Mouse (Mus musculus): ENCODE measurements around the gene 4930548H24Rik. TPM values are rescaled to one million over a fixed set of nuclear protein-coding genes. Genes with fewer than 3 reads are reported as not detected.
"Not testable (repeated sequence)": the region's sequence is repeated elsewhere in the genome, so short reads cannot be mapped to it uniquely, and the experiment has no call there.

4930548H24Rik gene
- polyA plus RNA-seq, 1 experiment: 0.26 TPM

DNA sequence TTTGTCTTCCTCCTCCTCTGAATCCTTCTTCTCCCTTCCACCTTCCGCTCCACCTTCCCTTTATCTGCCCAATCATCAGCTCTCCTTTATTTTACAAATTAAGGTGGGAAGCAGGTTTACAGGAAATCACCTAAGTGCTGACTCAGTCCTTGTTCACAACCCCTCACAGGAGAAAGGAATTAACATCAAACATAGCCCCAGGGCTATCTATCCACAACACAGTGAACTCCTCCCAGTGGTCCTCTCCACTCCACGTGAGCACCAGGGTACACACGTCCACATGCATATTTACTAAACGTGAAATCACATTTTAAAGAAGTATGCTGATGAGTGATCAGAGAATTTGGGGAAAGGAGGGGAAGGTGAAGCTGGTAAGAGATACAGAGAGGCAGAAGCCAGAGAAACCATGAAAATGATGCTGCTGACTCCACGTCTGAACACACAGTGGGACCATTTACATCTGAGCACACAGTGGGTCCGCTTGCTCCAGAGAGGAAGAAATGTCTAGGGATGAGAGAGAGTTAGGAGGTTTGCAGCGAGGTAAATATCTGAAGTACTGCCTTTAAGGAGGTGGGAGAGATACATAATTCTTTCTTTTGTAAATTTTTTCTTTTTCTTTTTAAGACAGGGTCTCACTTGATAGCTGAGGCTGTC is 3.7 kb downstream of the 4930548H24Rik start:
- TF ChIP-seq POLR2A (IDR thresholded peaks at IDR 0.05; ENCODE audit: low read depth, low read length) (no peak), CTCF (IDR thresholded peaks at IDR 0.05; ENCODE audit: borderline replicate concordance, insufficient read depth, low read length) (no peak)
- no peak overlapping the region for H3K27ac ChIP-seq (ENCODE audit: insufficient read depth, low read length)
- no peaks in the 10 kb centered on the region for H3K4me1 ChIP-seq (ENCODE audit: control insufficient read depth, insufficient read depth, low read length)
- H3K4me3 ChIP-seq (ENCODE audit: insufficient read depth, low read length): no peak overlapping the region

DNA sequence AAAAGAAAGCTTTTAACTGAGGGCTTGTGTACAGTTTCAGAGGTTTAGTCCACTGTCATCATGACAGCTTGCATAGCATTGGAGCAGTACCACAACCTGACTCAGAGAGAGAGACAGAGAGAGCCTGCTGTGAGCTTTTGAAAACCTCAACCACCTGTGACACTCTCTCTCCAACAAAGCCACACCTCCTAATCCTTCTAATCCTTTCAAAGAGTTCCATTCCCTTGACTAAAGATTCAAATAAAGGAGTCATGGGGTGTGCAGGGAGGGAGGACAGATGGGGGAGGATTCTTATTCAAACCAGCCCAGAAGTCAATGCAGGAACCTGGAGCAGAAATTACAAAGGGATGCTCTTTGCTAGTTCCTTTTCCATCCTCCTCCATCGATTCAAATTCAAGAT is 6.5 kb downstream of the 4930548H24Rik start:
- H3K4me1 ChIP-seq (ENCODE audit: control insufficient read depth, insufficient read depth, low read length): no peaks in the 10 kb centered on the region
- no peak overlapping the region for H3K4me3 ChIP-seq (ENCODE audit: insufficient read depth, low read length)
- no peak overlapping the region for H3K27ac ChIP-seq (ENCODE audit: insufficient read depth, low read length)
- no peak for TF ChIP-seq POLR2A (IDR thresholded peaks at IDR 0.05; ENCODE audit: low read depth, low read length)
- no peak for TF ChIP-seq CTCF (IDR thresholded peaks at IDR 0.05; ENCODE audit: borderline replicate concordance, insufficient read depth, low read length)

DNA sequence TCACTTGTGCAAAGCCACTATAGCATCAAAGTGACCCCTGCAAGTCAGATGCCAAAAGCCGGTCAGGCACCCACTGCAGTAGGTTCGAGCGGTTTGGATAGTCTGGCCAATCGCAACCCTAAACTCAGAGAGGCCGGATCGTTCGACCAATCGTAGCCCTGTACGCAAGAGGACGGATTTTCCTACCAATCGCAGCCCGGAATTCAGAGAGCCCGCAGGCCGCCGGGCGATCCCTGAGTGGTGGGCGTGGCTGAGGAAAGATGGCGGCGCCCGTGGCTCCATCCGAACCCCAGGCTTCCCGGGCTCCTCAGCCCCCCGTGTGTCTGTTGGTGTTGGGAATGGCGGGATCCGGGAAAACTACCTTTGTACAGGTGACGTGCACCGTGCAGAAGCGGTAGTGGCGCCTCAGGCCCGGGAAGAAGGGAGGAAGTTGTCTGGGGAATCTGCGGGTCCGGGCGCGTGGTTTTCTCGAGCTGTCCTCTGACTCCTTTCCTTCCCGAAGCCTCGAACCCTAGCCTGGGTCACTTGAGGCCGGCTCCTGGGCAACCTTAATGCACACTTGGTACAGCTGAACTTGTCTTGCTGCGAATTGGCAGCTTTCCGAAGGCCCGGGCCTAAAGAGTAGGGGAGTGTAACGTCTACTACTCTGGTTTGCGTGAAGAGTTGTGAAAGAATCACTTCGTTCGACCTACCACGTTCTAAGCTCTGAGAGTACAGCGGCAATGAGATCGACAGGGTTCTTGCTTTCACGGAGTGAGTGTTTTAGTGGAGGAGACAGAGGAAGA is 9.2 kb downstream of the 4930548H24Rik start, which contains the start of gene Gpn1:
Gene Gpn1 (plus strand): TSS at position 229 of the 785 bp plus-strand sequence.
- Histone ChIP-seq H3K4me1 (ENCODE audit: control insufficient read depth, insufficient read depth, low read length) (no peaks in the 10 kb centered on the region), H3K4me3 (ENCODE audit: insufficient read depth, low read length) (peak within 1 kb of the TSS; percentile 98), H3K27ac (ENCODE audit: insufficient read depth, low read length) (no peak within 1 kb of the TSS)
- TF ChIP-seq CTCF (IDR thresholded peaks at IDR 0.05; ENCODE audit: borderline replicate concordance, insufficient read depth, low read length) (no peak), POLR2A (IDR thresholded peaks at IDR 0.05; ENCODE audit: low read depth, low read length) (peak; percentile 47)

DNA sequence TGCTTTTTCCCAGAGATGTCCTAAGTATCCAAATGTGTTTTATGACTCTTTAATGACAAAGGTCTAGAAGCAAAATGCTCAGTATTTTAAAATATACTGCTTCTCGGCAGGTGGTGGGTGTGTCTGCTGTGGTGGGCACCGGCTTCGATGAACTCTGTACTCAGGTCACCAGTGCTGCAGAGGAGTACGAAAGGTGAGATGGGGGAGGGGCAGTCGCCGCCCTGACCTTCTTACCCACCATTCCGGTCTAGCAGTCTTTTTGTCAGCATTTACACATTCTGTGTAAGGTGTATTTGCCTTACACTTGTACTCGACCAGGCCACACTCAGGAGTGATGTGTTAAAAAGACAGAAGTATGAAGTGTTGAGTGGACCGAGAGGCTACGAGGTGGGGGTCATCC is 19.3 kb downstream of the 4930548H24Rik start:
- no peaks in the 10 kb centered on the region for H3K4me1 ChIP-seq (ENCODE audit: control insufficient read depth, insufficient read depth, low read length)
- no peak for TF ChIP-seq POLR2A (IDR thresholded peaks at IDR 0.05; ENCODE audit: low read depth, low read length)
- no peak for TF ChIP-seq CTCF (IDR thresholded peaks at IDR 0.05; ENCODE audit: borderline replicate concordance, insufficient read depth, low read length)
- H3K27ac ChIP-seq (ENCODE audit: insufficient read depth, low read length): no peak overlapping the region
- H3K4me3 ChIP-seq (ENCODE audit: insufficient read depth, low read length): no peak overlapping the region

DNA sequence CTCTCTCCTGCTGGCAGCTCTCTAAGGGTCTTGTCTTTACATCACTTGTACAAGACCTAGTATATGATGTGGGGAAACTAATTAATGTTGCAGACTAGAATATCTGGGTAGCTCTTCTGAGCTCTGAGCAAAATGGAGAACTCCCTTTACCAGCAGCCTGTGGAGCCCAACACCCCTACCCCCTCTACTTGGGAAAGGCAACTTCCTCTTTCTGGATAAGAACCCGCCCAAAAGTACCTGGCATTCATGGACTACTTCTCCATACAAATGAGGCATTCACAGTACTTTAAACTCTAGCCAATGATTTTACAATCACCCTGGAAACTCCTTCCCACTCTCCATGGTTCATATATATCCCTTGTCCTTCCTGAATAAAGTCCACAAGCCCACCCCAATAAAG is 26.9 kb downstream of the 4930548H24Rik start:
- Histone ChIP-seq H3K4me1 (ENCODE audit: control insufficient read depth, insufficient read depth, low read length) (no peaks in the 10 kb centered on the region), H3K4me3 (ENCODE audit: insufficient read depth, low read length) (no peak overlapping the region), H3K27ac (ENCODE audit: insufficient read depth, low read length) (no peak overlapping the region)
- TF ChIP-seq CTCF (IDR thresholded peaks at IDR 0.05; ENCODE audit: borderline replicate concordance, insufficient read depth, low read length): no peak

DNA sequence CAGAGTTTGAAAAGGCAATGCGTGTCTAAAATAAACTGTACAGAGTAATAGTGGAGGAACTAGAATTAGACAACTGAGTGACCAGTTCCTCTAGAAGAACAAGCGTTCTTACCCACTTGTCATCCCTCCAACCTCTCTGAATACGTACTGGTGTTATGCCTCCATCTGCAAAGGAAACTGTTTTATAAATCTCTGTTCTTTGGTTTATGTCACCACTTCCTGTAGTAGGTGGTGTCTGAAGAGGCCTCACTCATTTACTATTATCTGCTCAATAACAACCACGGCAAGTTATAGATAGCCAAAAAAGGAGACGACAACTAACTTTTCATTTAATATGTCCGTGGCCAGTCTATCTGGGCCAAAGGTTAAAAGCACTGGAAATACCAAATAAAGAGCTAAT is 35.0 kb downstream of the 4930548H24Rik start:
- no peak overlapping the region for H3K4me3 ChIP-seq (ENCODE audit: insufficient read depth, low read length)
- H3K4me1 ChIP-seq (ENCODE audit: control insufficient read depth, insufficient read depth, low read length): peaks cover under 1% of the 10 kb centered on the region; the same call in 1 of the 2 replicates
- H3K27ac ChIP-seq (ENCODE audit: insufficient read depth, low read length): no peak overlapping the region
- TF ChIP-seq POLR2A (IDR thresholded peaks at IDR 0.05; ENCODE audit: low read depth, low read length): no peak
- TF ChIP-seq CTCF (IDR thresholded peaks at IDR 0.05; ENCODE audit: borderline replicate concordance, insufficient read depth, low read length): no peak

DNA sequence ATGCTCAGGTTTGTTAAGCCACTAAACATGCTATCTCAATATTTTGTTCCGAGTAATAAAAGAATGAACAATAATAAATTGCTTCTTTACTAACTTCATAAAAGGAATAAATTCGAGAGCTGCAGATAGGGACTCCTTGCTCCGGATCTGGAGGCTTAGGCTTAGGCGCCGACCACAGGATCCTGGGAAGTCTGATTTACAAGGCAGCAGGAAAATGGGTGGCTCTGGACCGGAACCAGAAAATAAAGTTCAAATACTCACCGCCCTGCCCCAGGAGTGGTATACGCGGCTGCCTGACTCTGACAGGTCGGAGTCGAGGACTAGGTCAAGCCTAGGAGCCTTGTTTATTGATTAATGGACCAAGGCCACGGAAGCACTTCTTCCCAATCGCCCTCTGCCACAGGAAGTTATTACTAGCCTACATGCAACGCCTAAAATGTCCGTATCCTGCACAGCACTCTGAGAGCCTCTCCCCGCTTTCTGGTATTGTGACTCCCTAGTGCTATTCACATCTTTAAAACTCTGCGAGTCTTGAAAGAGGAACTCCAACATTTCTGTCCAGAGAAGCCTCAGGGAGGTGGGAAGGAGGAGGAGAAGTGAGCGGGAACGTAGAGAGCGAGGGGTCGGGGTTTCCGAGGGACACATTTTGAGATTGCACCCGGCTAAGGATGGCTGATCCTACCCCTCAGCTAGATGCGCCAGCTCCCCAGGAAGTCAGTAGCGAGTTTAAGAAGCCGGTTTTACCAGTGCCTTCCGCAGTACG is 41.0 kb downstream of the 4930548H24Rik start, which contains the start of gene Slc4a1ap:
Gene Slc4a1ap (plus strand): TSS at position 642 of the 763 bp plus-strand sequence.
- peak within 1 kb of the TSS; percentile 90 for H3K4me3 ChIP-seq (ENCODE audit: insufficient read depth, low read length)
- peaks cover 6% of the 10 kb centered on the region; the same call in 1 of the 2 replicates for H3K4me1 ChIP-seq (ENCODE audit: control insufficient read depth, insufficient read depth, low read length)
- H3K27ac ChIP-seq (ENCODE audit: insufficient read depth, low read length): 0 out of 2 replicates have a peak within 1 kb of the TSS, but pooled peaks have one; percentile 27
- TF ChIP-seq POLR2A (IDR thresholded peaks at IDR 0.05; ENCODE audit: low read depth, low read length) (peak; percentile 71), CTCF (IDR thresholded peaks at IDR 0.05; ENCODE audit: borderline replicate concordance, insufficient read depth, low read length) (no peak)

DNA sequence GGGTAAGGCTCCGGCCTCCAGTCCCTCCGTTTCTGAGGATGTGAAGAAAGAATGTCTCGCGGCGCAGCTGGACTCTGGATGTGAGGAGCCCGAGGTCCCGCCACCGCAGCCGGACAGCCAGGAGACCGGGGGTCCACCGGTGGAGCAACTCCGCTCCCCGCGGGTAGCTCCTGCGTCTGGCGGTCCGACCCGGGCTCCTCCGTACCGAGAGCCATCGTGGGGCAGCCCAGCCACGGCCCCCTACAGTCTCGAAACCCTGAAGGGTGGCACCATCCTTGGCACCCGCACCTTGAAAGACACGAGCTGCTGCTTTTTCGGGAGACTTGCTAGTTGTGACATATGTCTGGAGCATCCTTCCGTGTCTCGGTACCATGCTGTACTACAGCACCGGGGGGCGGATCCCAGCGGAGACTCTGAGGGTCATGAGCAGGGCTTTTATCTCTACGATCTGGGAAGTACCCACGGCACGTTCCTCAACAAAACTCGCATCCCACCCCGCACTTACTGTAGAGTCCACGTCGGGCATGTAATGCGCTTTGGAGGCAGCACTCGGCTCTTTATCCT is 41.7 kb downstream of the 4930548H24Rik start:
- TF ChIP-seq POLR2A (IDR thresholded peaks at IDR 0.05; ENCODE audit: low read depth, low read length) (no peak), CTCF (IDR thresholded peaks at IDR 0.05; ENCODE audit: borderline replicate concordance, insufficient read depth, low read length) (no peak)
- peak overlapping the region; percentile 90 for H3K4me3 ChIP-seq (ENCODE audit: insufficient read depth, low read length)
- H3K27ac ChIP-seq (ENCODE audit: insufficient read depth, low read length): no peak overlapping the region
- H3K4me1 ChIP-seq (ENCODE audit: control insufficient read depth, insufficient read depth, low read length): peaks cover 6% of the 10 kb centered on the region; the same call in 1 of the 2 replicates

DNA sequence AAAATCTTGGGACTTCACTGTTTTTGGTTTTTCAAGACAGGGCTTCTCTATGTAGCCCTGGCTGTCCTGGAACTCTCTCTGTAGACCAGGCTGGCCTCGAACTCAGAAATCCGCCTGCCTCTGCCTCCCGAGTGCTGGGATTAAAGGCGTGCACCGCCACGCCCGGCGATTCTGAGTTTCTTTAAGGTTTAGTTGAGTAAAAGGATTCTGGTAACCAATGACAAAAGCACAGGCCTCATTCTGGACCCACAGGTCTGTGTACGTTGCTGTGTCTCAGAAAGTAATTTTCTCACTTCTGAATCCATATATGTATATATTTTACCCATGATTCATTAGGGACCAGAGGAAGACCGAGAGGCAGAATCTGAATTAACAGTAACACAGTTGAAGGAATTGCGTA is 42.2 kb downstream of the 4930548H24Rik start, which contains the start of gene Supt7l:
Gene Supt7l (minus strand): TSS at position 101 of the 400 bp plus-strand sequence.
- H3K4me3 ChIP-seq (ENCODE audit: insufficient read depth, low read length): peak within 1 kb of the TSS; percentile 90
- H3K4me1 ChIP-seq (ENCODE audit: control insufficient read depth, insufficient read depth, low read length): not testable (repeated sequence)
- H3K27ac ChIP-seq (ENCODE audit: insufficient read depth, low read length): 0 out of 2 replicates have a peak within 1 kb of the TSS, but pooled peaks have one; percentile 27
